Mouse (Mus musculus): ENCODE results near the gene Lsr.

DNA sequence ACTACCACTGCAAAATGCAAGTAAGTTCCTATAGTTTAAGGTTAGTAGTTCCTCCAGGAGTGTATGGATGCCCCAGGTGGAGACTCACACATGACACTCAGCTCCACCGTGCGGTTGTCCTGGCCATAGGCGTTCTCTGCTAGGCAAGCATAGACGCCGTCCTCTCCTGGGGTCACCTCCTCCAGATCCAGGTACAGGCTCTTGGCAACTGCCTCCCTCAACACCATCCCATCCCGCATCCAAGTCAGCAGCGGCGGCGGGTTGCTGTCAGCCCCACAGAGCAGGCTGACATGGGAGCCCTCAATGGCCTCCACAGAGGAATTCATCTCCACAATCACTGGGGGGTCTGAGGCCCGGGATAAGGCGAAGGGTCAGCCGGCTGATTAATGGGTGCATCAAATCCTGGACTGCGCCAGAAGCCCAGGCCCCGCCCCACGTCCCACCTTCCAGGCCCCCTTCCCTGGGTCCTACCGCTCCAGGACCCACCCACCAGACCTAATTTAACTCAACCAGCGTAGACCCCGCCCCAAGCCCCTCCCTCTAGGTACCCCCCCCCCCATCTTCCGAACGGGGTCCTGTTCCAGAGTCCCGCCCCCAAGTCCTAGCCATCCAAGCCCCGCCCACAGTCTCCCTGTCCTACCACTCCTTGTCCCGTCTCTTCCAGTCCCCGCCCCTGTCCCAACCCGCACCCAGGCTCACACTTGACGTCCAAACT, 64.8 kb downstream of the Lsr start:
- TF ChIP-seq POLR2A (IDR thresholded peaks at IDR 0.05; ENCODE audit: control insufficient read depth, extremely low read depth, insufficient read depth, low read length, poor library complexity) (no peak), CTCF (IDR thresholded peaks at IDR 0.05; ENCODE audit: borderline replicate concordance, control insufficient read depth, extremely low read depth, insufficient read depth, low read length, poor library complexity) (no peak)
